Mouse (Mus musculus): ENCODE measurements around the gene Gale. TPM values are rescaled to one million over a fixed set of nuclear protein-coding genes. Genes with fewer than 3 reads are reported as not detected.
A peak's percentile ranks its signal among the peaks of the same experiment; 100 is the strongest.
"Not testable (repeated sequence)": the region's sequence is repeated elsewhere in the genome, so short reads cannot be mapped to it uniquely, and the experiment has no call there.

The Gale gene
- polyA plus RNA-seq, 1 experiment from 2014 or later: 49.7 TPM

DNA sequence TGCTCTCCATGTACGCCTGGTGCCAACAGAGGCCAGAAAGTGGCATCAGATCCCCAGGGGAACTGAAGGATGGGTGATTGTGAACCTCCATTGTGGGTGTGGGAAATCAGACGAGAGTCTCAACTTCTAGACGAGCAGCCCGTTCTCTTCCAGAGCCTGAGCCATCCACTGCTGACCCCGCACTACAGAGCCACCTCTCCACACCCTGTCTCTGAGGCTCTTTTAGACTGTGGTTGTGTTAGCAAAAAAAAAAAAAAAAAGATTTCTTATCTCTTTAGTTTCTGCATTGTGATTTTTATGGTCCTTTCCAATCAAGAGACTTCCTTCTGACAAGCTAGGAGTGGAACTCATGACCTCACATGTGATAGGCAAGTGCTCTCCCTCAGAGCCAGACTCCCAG is 34.1 kb upstream of the Gale start:
- WGBS: 91% methylated on average over 5 of the region's 5 CpGs
- DNase-seq (ENCODE audit: low spot score): no peak
- Histone ChIP-seq H3K9me3 (no peaks in the 10 kb centered on the region), H3K4me3 (no peak overlapping the region), H3K27me3 (ENCODE audit: insufficient read depth, poor library complexity, severe bottlenecking) (no peaks in the 10 kb centered on the region), H3K36me3 (peaks cover 70% of the 10 kb centered on the region), H3K4me1 (replicated peaks) (no peaks in the 10 kb centered on the region), H3K27ac (no peak overlapping the region)

DNA sequence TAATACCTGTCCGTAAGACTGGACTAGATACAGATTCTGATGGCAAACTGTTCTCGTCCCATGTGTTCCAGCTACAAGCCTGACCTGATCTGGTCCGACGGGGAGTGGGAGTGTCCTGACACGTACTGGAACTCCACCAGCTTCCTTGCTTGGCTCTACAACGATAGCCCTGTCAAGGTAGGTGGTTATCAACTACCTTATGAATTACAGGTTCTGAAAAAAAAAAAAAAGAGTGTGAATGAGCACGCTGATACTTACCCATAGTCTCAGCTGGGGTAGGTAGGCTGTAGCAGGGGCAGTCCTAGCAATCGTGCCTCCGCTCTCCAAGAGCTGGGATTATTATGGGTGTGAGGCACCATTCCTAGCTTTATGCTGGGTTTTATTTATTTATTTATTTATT is 33.7 kb upstream of the Gale start:
- WGBS: 92% methylated on average over 9 of the region's 9 CpGs
- Histone ChIP-seq H3K27me3 (ENCODE audit: insufficient read depth, poor library complexity, severe bottlenecking) (no peaks in the 10 kb centered on the region), H3K27ac (no peak overlapping the region), H3K36me3 (peaks cover 71% of the 10 kb centered on the region), H3K4me1 (replicated peaks) (peaks cover under 1% of the 10 kb centered on the region; the same call in 1 of the 2 replicates), H3K4me3 (no peak overlapping the region), H3K9me3 (no peaks in the 10 kb centered on the region)
- no peak for DNase-seq (ENCODE audit: low spot score)

DNA sequence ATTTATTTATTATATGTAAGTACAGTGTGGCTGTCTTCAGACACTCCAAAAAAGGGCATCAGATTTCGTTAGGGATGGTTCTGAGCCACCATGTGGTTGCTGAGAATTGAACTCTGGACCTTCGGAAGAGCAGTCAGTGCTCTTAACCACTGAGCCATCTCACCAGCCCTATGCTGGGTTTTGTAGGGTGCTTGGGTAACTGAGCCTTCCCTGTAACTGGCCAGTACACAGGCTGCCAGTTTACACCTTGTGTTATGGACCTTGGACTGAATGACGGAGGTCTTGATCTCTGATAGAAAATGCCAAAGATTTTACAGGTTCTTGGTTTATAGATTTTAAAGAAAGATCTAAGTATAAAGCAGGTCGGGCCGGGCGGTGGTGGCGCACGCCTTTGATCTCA is 33.3 kb upstream of the Gale start:
- 96% methylated on average over 8 of the region's 8 CpGs for WGBS
- Histone ChIP-seq H3K27me3 (ENCODE audit: insufficient read depth, poor library complexity, severe bottlenecking) (no peaks in the 10 kb centered on the region), H3K4me1 (replicated peaks) (peaks cover 5% of the 10 kb centered on the region), H3K9me3 (no peaks in the 10 kb centered on the region), H3K36me3 (peaks cover 67% of the 10 kb centered on the region), H3K27ac (no peak overlapping the region), H3K4me3 (no peak overlapping the region)
- no peak for DNase-seq (ENCODE audit: low spot score)

DNA sequence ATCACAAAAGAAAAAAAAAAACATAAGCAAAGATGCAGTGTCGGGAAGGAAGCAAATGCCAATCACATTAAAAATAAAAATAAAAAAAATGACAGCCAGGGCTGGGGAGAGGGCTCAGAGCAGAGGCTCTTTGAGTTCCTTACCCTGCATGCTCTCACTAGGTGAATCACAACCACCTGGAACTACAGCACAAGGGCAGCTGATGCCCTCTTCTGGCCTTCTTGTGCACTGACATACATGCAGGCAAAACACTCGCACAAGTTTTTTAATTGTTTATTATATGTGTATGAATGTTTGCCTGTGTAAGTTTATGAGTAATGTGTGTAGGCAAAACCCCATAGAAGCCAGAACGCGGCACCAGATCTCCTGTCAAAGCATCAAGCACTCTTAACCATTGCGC is 31.7 kb upstream of the Gale start:
- H3K4me3 ChIP-seq: no peak overlapping the region
- DNase-seq (ENCODE audit: low spot score): peak; percentile 14
- H3K27ac ChIP-seq: no peak overlapping the region
- 66% methylated on average over 5 of the region's 5 CpGs for WGBS
- H3K9me3 ChIP-seq: no peaks in the 10 kb centered on the region
- peaks cover 52% of the 10 kb centered on the region for H3K36me3 ChIP-seq
- peaks cover 14% of the 10 kb centered on the region for H3K4me1 ChIP-seq (replicated peaks)
- no peaks in the 10 kb centered on the region for H3K27me3 ChIP-seq (ENCODE audit: insufficient read depth, poor library complexity, severe bottlenecking)

DNA sequence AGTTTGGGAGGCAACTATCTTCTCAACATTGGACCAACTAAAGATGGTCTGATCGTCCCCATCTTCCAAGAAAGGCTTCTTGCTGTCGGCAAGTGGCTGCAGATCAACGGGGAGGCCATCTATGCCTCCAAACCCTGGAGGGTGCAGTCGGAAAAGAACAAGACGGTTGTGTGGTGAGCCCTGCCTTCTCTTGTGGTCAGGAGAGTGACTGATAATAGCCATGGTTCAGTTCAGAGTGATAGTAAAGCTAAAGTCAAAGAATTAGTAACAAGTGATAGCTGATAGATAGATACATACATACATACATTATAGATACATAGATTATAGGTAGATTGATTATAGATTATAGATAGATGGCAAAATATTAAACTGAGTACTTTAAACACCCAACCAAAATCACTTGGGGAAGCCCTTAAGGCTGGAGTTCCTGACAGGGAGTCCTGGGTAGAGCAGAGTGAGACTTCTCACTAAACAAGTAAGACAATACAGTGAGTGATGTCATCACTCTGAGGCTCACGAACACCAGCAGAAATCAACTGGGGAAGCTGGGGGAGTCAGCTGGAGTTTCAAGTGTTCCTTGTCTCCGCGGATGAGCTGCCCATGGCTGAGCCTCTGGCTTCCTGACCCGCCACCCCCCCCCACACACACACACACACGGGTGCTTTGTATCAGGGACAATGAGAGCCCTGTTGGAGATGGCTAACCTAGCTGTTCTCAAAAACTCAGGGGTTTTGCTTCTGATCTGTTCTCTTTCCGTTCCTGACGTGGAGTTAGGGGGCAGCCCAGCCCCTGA is 28.6 kb upstream of the Gale start:
- no peak overlapping the region for H3K4me3 ChIP-seq
- peak; percentile 34 for DNase-seq (ENCODE audit: low spot score)
- H3K36me3 ChIP-seq: peaks cover 55% of the 10 kb centered on the region
- 50% methylated on average over 12 of the region's 12 CpGs for WGBS
- no peaks in the 10 kb centered on the region for H3K27me3 ChIP-seq (ENCODE audit: insufficient read depth, poor library complexity, severe bottlenecking)
- H3K4me1 ChIP-seq (replicated peaks): peaks cover 14% of the 10 kb centered on the region
- peak overlapping the region; percentile 78 for H3K27ac ChIP-seq
- no peaks in the 10 kb centered on the region for H3K9me3 ChIP-seq

DNA sequence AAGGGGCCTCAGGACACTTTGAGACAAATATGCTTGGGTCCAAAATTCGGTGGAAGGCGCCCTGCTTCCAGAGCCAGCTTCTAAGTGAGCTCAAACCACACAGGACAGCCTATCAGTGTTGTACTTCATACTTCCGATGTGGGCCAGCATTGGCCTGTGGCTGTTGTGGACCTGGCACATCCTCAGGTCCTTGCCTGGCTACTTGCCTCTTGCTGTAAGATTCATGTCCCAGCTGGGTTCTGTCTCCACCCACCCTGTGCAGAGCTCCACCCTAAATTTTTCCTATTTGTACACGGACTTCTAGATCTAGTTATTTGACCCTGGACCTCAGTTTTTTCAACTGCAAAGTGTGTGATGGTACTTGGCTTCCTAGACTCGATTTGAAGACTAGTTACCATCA is 28.0 kb upstream of the Gale start:
- peaks cover 57% of the 10 kb centered on the region for H3K36me3 ChIP-seq
- H3K4me1 ChIP-seq (replicated peaks): peaks cover 14% of the 10 kb centered on the region
- WGBS: 60% methylated on average over 5 of the region's 5 CpGs
- H3K9me3 ChIP-seq: 0 out of 2 replicates have a peak, but pooled peaks cover under 1% of the 10 kb centered on the region
- H3K4me3 ChIP-seq: no peak overlapping the region
- no peak for DNase-seq (ENCODE audit: low spot score)
- H3K27me3 ChIP-seq (ENCODE audit: insufficient read depth, poor library complexity, severe bottlenecking): no peaks in the 10 kb centered on the region
- peak overlapping the region; percentile 78 for H3K27ac ChIP-seq

DNA sequence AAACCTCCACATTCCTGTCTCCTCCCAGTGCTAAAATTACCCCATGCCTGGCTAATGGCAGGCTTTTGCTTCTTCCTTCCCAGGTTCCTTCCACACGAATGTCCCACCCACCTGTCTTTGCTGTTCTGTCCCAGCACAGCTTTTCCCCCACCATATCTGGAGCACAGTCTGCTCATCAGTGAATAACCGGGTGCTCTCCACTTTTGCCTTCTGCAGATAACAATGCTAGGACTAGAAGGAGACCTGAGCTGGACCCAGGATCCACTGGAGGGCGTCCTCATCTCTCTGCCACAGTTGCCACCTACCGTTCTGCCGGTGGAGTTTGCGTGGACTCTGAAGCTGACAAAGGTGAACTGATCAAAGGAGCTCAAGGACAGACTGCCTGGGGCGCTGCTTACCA is 24.7 kb upstream of the Gale start:
- 0 out of 2 replicates have a peak, but pooled peaks cover 6% of the 10 kb centered on the region for H3K9me3 ChIP-seq
- H3K36me3 ChIP-seq: peaks cover 43% of the 10 kb centered on the region
- DNase-seq (ENCODE audit: low spot score): no peak
- H3K4me1 ChIP-seq (replicated peaks): peaks cover 17% of the 10 kb centered on the region
- H3K27ac ChIP-seq: no peak overlapping the region
- 85% methylated on average over 7 of the region's 7 CpGs for WGBS
- H3K4me3 ChIP-seq: no peak overlapping the region
- H3K27me3 ChIP-seq (ENCODE audit: insufficient read depth, poor library complexity, severe bottlenecking): no peaks in the 10 kb centered on the region

DNA sequence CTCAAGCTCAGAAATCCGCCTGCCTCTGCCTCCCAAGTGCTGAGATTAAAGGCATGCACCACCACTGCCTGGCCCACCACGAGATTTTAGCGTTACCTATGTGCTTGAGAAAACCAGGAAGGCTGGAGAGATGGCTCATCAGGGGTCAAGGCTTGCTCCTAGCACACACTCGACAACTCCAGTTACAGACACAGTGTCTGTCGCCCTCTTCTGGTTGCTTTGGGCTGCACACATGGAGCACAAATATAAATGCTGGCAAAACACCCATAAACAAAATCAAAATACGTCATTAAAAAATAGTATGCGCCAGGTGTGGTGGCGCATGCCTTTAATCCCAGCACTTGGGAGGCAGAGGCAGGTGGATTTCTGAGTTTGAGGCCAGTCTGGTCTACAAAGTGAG is 22.5 kb upstream of the Gale start:
- not testable (repeated sequence) for H3K9me3 ChIP-seq; H3K27me3 ChIP-seq (ENCODE audit: insufficient read depth, poor library complexity, severe bottlenecking); DNase-seq (ENCODE audit: low spot score); H3K4me3 ChIP-seq; H3K27ac ChIP-seq
- H3K4me1 ChIP-seq (replicated peaks): peaks cover 10% of the 10 kb centered on the region
- H3K36me3 ChIP-seq: peaks cover 37% of the 10 kb centered on the region
- 83% methylated on average over 8 of the region's 8 CpGs for WGBS

DNA sequence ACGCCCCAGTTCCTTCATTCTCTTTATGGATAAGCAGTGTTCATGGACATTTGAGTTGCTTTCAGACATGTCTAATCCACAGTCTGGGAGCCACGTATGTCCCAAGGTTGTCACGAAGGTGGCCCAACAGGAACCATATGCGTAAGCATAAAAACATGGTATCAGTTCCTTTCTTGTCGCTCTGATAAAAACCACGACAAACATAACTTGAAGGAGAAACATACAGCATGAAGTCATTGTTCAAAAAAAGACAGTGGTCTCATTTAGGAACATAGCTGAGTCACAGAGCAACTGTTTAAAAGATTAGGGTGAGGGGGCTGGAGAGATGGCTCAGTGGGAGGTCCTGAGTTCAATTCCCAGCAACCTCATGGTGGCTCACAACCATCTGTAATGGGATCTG is 21.3 kb upstream of the Gale start:
- Histone ChIP-seq H3K4me1 (replicated peaks) (peaks cover 19% of the 10 kb centered on the region), H3K36me3 (peaks cover 37% of the 10 kb centered on the region), H3K27me3 (ENCODE audit: insufficient read depth, poor library complexity, severe bottlenecking) (no peaks in the 10 kb centered on the region), H3K4me3 (no peak overlapping the region), H3K9me3 (0 out of 2 replicates have a peak, but pooled peaks cover 6% of the 10 kb centered on the region), H3K27ac (no peak overlapping the region)
- 89% methylated on average over 6 of the region's 6 CpGs for WGBS
- no peak for DNase-seq (ENCODE audit: low spot score)

DNA sequence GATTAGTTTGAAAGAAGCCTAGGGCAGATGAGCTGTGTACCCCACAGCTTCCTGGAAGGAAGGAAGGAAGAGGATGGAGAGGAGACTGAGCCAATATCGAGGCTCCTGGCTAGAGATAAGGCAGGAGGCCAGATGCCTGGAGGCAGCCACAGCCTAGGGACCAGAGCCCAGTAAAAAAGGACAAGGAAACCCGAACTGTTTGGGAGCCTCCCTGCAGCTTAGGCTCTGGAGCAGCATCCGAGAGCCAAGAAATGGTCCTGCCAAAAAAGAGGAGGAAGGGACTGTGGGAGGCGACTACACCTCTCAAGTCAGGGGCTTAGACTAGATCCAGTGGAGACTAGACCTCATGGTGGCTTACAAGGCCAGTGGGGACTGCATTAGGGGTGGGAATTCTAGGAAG is 20.1 kb upstream of the Gale start:
- peaks cover 20% of the 10 kb centered on the region for H3K4me1 ChIP-seq (replicated peaks)
- H3K9me3 ChIP-seq: 0 out of 2 replicates have a peak, but pooled peaks cover 6% of the 10 kb centered on the region
- no peaks in the 10 kb centered on the region for H3K27me3 ChIP-seq (ENCODE audit: insufficient read depth, poor library complexity, severe bottlenecking)
- H3K4me3 ChIP-seq: no peak overlapping the region; the same call in 1 of the 2 replicates
- no peak overlapping the region; the same call in 1 of the 2 replicates for H3K27ac ChIP-seq
- peaks cover 33% of the 10 kb centered on the region for H3K36me3 ChIP-seq
- no peak for DNase-seq (ENCODE audit: low spot score)
- 70% methylated on average over 4 of the region's 4 CpGs for WGBS

DNA sequence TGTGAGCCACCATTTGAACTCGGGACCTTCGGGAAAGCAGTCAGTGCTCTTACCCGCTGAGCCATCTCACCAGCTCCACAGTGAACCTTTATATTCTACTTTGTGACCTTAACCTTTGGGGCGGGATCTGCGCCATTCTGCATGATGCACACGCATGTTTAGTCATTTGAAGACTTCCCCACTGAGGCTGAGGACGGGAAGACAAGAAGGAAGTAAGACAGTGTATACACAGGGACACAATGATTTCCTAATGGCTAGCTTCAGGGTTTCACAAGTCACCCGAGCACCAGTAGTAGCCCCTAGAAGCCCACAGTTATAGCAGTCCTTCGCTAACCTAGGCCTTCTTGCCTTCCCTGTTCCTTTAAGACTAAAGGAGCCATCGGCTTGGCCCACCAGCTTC is 17.8 kb upstream of the Gale start:
- H3K36me3 ChIP-seq: peaks cover 14% of the 10 kb centered on the region
- DNase-seq (ENCODE audit: low spot score): no peak
- H3K4me1 ChIP-seq (replicated peaks): peaks cover 25% of the 10 kb centered on the region
- no peaks in the 10 kb centered on the region for H3K27me3 ChIP-seq (ENCODE audit: insufficient read depth, poor library complexity, severe bottlenecking)
- H3K9me3 ChIP-seq: 0 out of 2 replicates have a peak, but pooled peaks cover 4% of the 10 kb centered on the region
- H3K27ac ChIP-seq: peak overlapping the region; percentile 85
- WGBS: 77% methylated on average over 10 of the region's 10 CpGs
- H3K4me3 ChIP-seq: peak overlapping the region; percentile 93

DNA sequence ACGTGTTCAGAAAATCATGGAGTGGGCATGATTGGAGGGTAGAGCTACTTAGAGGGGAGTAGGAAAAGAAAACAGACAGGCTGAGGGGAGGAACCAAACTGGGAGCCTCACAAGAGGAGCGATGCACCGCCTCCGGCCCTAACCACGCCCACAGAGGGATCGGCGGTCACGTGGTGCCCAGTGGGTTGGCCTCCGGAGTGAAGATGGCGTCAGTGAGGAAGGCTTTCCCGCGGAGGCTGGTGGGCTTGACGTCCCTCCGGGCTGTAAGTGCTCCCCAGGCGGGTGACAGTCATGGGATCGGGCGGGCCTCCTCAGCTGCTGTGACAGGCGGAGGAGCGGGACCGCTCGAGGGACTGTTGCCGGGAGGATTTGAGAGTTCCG is 17.3 kb upstream of the Gale start, which contains the start of gene Hmgcl:
TSS of gene Hmgcl (plus strand) at position 171 of the 381 bp plus-strand sequence.
- Histone ChIP-seq H3K27ac (peak within 1 kb of the TSS; percentile 85), H3K9me3 (0 out of 2 replicates have a peak, but pooled peaks cover under 1% of the 10 kb centered on the region), H3K36me3 (peaks cover 14% of the 10 kb centered on the region), H3K4me1 (replicated peaks) (peaks cover 25% of the 10 kb centered on the region), H3K4me3 (peak within 1 kb of the TSS; percentile 93), H3K27me3 (ENCODE audit: insufficient read depth, poor library complexity, severe bottlenecking) (no peaks in the 10 kb centered on the region)
- under 1% methylated on average over 23 of the region's 23 CpGs for WGBS
- DNase-seq (ENCODE audit: low spot score): peak; percentile 91

DNA sequence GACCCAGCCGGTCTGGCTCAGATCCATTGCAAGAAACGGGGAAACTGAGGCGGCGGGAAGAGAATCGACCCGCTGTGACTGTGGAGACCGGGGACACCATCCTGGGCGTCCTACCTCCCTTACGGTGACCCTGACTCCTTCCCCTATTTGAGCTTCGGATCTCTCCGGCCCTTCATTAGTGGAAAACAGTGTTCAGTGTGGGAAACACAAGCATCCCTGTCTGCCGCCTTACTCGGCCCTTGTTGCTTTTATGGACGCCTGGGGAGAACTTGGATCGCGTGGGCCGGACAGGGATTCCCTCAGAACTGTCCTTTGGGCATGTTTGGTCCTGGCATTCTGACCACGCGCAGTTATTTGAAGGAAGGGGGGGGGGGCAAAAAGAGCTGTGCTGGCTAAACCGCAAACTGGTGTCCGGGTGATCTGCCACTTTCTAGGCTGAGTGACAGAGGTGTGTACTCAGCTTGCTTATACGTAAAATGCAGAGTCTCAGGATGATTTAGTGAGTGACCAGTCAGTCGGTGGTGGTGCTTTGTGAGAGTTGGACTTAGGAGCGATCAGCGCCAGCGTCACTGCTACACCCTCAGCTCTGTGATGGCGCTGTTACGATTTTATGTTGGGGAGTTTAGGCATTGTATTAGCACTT is 16.7 kb upstream of the Gale start:
- peaks cover 25% of the 10 kb centered on the region for H3K4me1 ChIP-seq (replicated peaks)
- H3K27me3 ChIP-seq (ENCODE audit: insufficient read depth, poor library complexity, severe bottlenecking): no peaks in the 10 kb centered on the region
- H3K4me3 ChIP-seq: peak overlapping the region; percentile 93
- H3K9me3 ChIP-seq: 0 out of 2 replicates have a peak, but pooled peaks cover 4% of the 10 kb centered on the region
- peaks cover 15% of the 10 kb centered on the region for H3K36me3 ChIP-seq
- H3K27ac ChIP-seq: peak overlapping the region; percentile 85
- DNase-seq (ENCODE audit: low spot score): no peak
- WGBS: 2% methylated on average over 28 of the region's 28 CpGs
